Mouse (Mus musculus) CD8-positive naive resting alpha-beta T cell, adult 2 months (primary cell): ENCODE data around the gene AY074887.
A peak's percentile ranks its signal among the peaks of the same experiment; 100 is the strongest.
"Not testable (repeated sequence)": the region's sequence is repeated elsewhere in the genome, so short reads cannot be mapped to it uniquely, and the experiment has no call there.

ENCODE experiments used
- DNase-seq, 2 experiments: peaks; one replicate each; pipeline ENCODE4 v3.0.0; 2022; ENCODE audit warnings: low read depth in 2 of 2, low spot score in 2 of 2

The AY074887 gene

GRCm38 (mm10) chr9:54950575-54951321 lies at the start of gene AY074887, which contains the start of gene Psma4:
Gene AY074887 (minus strand): TSS chr9:54950998.
Gene Psma4 (plus strand): TSS chr9:54950790.
- DNase-seq, result peak; percentile 86 to 90

DNA sequence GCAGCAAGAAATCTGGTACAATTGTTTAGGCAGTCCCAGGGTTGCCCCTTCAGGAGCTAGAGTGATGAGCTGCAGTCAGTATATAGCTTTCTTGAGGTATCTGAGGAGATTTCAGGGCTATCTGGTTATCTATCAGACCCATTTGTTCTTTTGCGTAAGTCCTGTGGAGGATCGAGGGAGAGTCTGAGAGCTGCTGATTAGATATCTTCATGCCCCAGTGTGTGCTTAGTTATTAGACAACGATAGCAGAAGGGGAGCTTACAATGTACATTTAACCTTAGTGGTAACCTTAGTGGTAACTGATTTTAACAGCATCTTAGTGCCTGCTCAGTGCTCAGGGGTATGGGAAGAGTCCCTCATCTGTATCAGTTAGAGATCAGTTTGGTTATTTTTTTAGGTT lies 44.8 kb upstream of the AY074887 start:
- DNase-seq, result no peak

- DNase-seq, result no peak
Measured at GRCm38 (mm10) chr9:54994381-54994780, 43.6 kb upstream of the AY074887 start.

- DNase-seq, result no peak
Measured at GRCm38 (mm10) chr9:54990362-54990761, 39.6 kb upstream of the AY074887 start.

DNA sequence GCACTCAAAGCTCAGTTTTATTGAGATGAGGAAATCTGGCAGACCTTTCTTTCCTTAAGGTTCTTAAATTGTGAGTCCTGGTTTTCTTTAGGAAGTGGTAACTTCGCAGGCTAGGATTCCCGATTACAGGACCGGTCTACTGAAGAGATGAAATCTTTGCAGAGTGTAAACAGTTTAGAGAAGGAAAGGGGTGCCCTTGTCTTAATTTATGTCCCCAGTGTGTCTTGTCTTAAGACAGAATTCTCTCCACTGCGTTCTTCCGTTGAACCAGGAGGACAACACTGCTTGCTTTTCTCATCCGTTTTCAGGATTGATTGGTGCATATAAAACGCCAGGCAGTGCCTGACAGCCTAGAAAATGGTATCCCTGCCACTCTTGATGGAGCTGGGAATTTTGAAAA lies 31.6 kb upstream of the AY074887 start:
- DNase-seq, result no peak

DNA sequence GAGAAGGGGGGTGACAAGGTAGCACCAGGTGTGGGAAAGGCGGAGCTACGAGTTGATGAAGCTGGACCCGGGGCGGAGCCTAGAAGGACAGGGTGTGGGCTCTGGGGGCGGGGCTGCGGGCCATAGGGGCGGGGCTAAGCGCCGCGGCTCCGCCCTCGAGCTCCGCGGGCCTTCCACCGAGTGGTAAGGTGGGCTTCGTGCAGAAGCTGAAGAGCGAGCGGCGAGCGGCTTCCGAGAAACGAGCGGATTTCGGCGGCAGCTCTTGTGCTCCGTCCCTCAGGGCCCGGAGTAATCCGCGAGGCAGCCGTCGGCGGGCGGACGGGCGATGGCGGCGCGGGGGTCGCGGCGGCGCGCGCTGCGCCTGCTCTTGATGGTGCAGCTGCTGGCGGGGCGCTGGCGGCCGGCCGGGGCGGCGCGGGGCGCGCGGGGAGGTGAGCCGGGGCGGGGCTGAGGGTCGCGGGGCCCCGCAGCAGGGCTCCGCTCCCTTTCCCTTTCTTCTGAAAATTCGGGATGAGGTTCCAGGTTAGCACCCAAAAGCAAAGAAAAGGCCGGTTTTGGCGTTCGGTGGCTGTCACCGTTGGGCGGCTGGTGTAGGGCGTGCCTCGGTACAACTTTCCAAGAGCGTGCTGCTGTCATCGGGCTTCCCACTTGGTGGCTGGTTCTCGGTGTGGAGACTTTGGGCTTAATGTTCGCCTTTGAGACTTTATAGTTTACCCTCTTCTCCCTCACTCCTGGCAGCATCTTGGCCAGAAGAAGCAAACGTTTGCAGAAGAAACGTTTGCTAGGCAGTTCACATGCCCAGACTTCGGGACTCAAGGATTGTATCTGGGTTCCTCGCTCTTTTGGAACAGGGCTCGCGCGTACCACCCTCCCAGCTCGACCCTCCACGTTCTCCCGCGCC lies 30.7 kb upstream of the AY074887 start:
- peak in 1 of 2 experiments; percentile 7 for DNase-seq

GRCm38 (mm10) chr9:54980674-54981073 lies 29.9 kb upstream of the AY074887 start, which contains the start of gene Chrna5:
Gene Chrna5 (plus strand): TSS chr9:54980880.
- no peak for DNase-seq

GRCm38 (mm10) chr9:54969972-54970637 lies 19.3 kb upstream of the AY074887 start:
- no peak for DNase-seq

- DNase-seq, result no peak
Measured at GRCm38 (mm10) chr9:54963669-54964068, 12.9 kb upstream of the AY074887 start.

DNA sequence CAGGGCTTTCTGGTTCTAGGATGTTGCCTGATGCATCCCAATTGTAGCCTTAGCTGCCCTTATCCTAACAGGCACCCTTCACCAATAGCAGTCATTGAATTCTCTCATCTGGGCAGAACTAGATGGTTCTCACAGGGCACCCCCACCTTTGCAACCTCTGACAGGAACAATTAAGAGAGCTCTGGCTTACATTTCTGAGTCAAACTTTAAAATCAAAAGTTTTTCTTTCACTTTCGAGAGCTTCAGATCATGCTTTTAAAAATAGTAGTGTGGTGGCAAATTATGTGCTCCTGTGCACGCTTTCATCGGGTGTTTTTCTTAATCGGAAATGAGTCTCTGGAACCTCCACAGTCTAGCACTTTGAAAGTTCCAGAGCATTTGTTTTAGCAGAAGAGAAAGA lies 10.3 kb upstream of the AY074887 start:
- DNase-seq, result no peak

GRCm38 (mm10) chr9:54950162-54950561 lies 636 bp downstream of the AY074887 start:
- not testable (repeated sequence) for DNase-seq

DNA sequence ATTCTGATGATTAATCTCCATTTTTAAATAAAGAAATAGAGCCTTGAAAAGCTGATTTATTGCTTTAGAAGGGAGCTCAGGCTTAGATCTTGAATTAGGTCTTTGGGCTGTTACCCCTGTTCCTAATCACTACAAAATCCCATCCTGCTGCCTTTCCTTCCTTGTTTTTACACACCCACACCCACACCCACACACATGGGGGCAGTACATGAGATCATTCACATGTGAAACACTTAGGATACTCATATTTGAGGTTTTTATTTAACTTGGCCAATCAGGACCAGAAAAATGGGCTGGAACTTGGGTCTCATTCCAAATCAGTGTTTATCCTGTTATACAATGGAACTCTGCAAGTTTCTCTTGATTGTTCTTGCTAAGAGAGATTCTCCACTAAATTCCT lies 1.3 kb downstream of the AY074887 start:
- DNase-seq, result no peak

GRCm38 (mm10) chr9:54946256-54946655 lies 4.5 kb downstream of the AY074887 start:
- DNase-seq, result no peak

DNA sequence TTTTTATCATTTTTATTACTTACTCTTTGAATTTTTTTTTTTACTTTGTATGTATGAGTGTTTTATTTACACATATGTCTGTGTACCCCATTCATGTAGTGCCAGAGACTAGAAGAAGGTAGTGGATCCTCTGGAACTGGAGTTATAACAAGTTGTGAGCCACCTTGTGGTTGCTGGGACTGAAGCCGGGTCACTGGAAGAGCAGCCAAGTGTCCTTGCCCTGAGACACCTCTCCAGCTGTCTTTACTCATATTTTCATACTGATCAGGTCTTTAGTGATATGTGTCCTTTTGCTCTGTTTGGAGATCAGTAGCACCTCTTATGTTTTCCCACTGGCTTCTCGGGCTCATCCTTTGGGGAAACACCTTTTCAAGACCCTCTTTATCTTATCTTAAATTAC lies 6.3 kb downstream of the AY074887 start:
- no peak for DNase-seq

GRCm38 (mm10) chr9:54942071-54942470 lies 8.7 kb downstream of the AY074887 start:
- DNase-seq, result no peak

DNA sequence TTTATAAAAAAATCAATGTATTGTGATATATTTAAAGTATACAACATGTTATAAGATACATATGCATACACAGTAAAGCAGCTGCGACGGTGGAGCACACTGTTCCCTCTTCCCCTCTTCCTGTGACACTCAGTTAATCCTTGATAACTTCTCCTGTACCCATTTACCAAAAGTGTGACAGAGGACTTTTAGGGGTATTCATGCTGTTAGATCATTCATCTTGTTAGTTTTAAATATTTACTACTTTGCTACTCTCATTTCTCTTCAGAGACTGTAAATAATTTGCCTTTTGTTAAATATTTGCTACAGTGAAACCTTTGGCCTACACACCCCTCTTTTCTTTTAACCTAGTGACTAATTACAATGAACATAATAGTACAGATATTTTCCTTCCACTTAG lies 18.4 kb downstream of the AY074887 start:
- no peak for DNase-seq

DNA sequence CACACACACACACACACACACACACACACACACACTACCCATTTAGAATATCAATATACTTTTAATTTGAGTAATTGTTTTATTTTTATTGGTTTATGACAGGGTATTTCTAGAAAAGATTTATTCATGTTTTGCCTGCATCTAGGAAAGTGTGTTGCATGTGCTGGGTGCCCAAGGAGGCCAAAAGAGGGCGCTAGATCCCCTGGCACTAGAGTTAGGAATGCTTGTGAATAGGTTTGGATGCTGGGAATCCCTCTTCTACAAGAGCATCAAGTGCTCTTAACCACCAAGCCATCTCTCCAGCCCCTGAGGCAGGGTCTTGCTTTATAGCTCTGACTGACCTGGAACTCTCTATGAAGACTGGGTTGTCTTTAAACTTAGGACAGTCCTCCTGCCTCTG lies 19.0 kb downstream of the AY074887 start:
- DNase-seq, result no peak

DNA sequence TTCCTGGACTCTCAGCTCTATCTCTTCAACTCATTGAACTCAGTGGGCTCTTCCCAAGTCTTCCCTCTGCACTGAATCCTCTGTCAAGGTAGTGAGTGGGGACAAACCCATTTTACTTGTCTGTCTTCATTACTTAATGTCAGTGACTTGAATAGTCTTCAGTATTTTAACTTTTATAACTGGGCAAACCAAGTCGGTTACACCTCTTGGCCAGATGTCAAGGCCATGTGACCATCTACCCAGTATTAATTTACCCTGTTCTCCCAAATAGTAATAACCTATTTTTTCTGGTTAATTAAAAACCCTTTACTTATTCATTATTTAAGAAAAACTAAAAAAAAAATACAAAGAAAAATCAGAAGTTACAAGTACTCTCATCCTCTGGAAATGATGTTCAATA lies 20.1 kb downstream of the AY074887 start:
- DNase-seq, result no peak

GRCm38 (mm10) chr9:54919946-54920345 lies 30.9 kb downstream of the AY074887 start:
- DNase-seq, result no peak

GRCm38 (mm10) chr9:54918781-54919180 lies 32.0 kb downstream of the AY074887 start:
- DNase-seq, result no peak

DNA sequence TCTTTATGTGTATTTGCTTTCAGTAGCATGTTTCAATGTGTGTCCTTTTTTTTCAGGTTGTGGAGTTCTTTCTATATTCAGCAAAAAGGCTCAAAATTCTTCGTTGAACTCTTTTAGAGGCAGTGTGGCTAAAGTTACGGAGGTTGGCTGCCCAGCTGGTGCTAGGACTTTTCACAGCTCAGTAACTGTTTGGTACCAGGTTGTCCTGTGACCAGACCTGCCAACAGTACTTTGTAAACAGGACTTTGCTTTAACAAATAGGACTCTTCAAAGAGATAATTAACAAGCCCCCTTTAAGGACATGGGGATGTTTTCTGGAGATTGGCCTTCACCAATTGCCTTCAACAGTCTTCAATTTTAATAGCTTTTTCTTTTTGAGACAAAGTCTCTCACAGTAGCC lies 32.6 kb downstream of the AY074887 start:
- DNase-seq, result no peak
